Mouse (Mus musculus) hindbrain, embryonic 15.5 days (tissue): ENCODE measurements around the gene Nr2c2. TPM values are rescaled to one million over a fixed set of nuclear protein-coding genes. Genes with fewer than 3 reads are reported as not detected.

Source experiments
- ATAC-seq: fragments of 200-750 bp; cut with Nextera tagmentation; 2 replicates; pipeline ENCODE4 v1.8.0; 2017; ENCODE audit warnings: low read depth, moderate number of reproducible peaks, moderate TSS enrichment; ENCODE audit not compliant: low FRiP score
- H3K27ac ChIP-seq: fragments of 300-500 bp; sonication (generic); replicated peaks from 2 replicates; pipeline ENCODE4 v1.5.1; 2015; ENCODE audit warnings: mild to moderate bottlenecking, inconsistent platforms
- H3K27me3 ChIP-seq: fragments of 300-500 bp; sonication (generic); 2 replicates; pipeline ENCODE4 v1.6.1; 2015; ENCODE audit warnings: control low read depth, inconsistent platforms
- H3K36me3 ChIP-seq: fragments of 300-500 bp; sonication (generic); 2 replicates; pipeline ENCODE4 v1.6.1; 2015; ENCODE audit warnings: control low read depth, inconsistent platforms
- H3K4me1 ChIP-seq: fragments of 300-500 bp; sonication (generic); replicated peaks from 2 replicates; pipeline ENCODE4 v1.6.1; 2015; ENCODE audit warnings: control low read depth, inconsistent platforms
- H3K4me2 ChIP-seq: fragments of 300-500 bp; sonication (generic); 2 replicates; pipeline ENCODE4 v1.6.1; 2015; ENCODE audit warnings: moderate library complexity, mild to moderate bottlenecking, inconsistent platforms
- H3K4me3 ChIP-seq: fragments of 300-500 bp; sonication (generic); 2 replicates; pipeline ENCODE4 v1.5.1; 2015; ENCODE audit warnings: mild to moderate bottlenecking, inconsistent platforms
- H3K9ac ChIP-seq: fragments of 300-500 bp; sonication (generic); 2 replicates; pipeline ENCODE4 v1.6.1; 2015; ENCODE audit warnings: inconsistent platforms
- H3K9me3 ChIP-seq: fragments of 300-500 bp; sonication (generic); 2 replicates; pipeline ENCODE4 v1.6.1; 2016; ENCODE audit warnings: control low read depth, inconsistent platforms
- WGBS: fragments of 180-500 bp; shearing (Covaris S2); methylation state at CpG from one replicate; pipeline ENCODE4 v1.1.7; 2015; 5-methylcytosine and 5-hydroxymethylcytosine counted together
- polyA plus RNA-seq: library from polyadenylated mRNA; unstranded; fragments of >200 nt; fragmentation: Nextera tagmentation; extraction: Ambion mirVana; gene quantifications from 2 replicates; pipeline ENCODE4 v1.2.1, GENCODE M21; 2015

The Nr2c2 gene
- polyA plus RNA-seq, 1 experiment from 2014 or later = 39.4 TPM

GRCm38 (mm10) chr6:92132021-92132911 is 41.1 kb downstream of the Nr2c2 start:
- Histone ChIP-seq H3K4me2 (no peak overlapping the region), H3K4me3 (no peak overlapping the region), H3K27me3 (no peaks in the 10 kb centered on the region), H3K27ac (no peak overlapping the region), H3K9me3 (no peaks in the 10 kb centered on the region), H3K4me1 (0 out of 2 replicates have a peak, but pooled peaks cover 3% of the 10 kb centered on the region), H3K36me3 (no peaks in the 10 kb centered on the region), H3K9ac (no peak overlapping the region)
- ATAC-seq = no peak
- whole genome bisulfite sequencing = 88% methylated on average over 3 of the region's 3 CpGs

GRCm38 (mm10) chr6:92133617-92134016 is 42.4 kb downstream of the Nr2c2 start:
- Histone ChIP-seq H3K9ac (no peak overlapping the region), H3K4me1 (0 out of 2 replicates have a peak, but pooled peaks cover 3% of the 10 kb centered on the region), H3K9me3 (no peaks in the 10 kb centered on the region), H3K27ac (no peak overlapping the region), H3K36me3 (no peaks in the 10 kb centered on the region), H3K4me2 (no peak overlapping the region), H3K27me3 (no peaks in the 10 kb centered on the region), H3K4me3 (no peak overlapping the region)
- no peak for ATAC-seq
- 94% methylated on average over 2 of the region's 2 CpGs for WGBS

- ATAC-seq = no peak
These were observed 45.2 kb downstream of the Nr2c2 start for GRCm38 (mm10) chr6:92136356-92136755.

GRCm38 (mm10) chr6:92145881-92146280 is 54.7 kb downstream of the Nr2c2 start:
- Histone ChIP-seq H3K36me3 (peaks cover 23% of the 10 kb centered on the region), H3K27ac (no peak overlapping the region), H3K27me3 (no peaks in the 10 kb centered on the region), H3K9ac (no peak overlapping the region), H3K9me3 (no peaks in the 10 kb centered on the region), H3K4me1 (no peaks in the 10 kb centered on the region), H3K4me2 (no peak overlapping the region), H3K4me3 (no peak overlapping the region)
- ATAC-seq = no peak
- 96% methylated on average over 4 of the region's 4 CpGs for WGBS

More at GRCm38 (mm10) chr6:92136356-92136755, 45.2 kb downstream of the Nr2c2 start:
- 0 out of 2 replicates have a peak, but pooled peaks cover 3% of the 10 kb centered on the region for H3K4me1 ChIP-seq
- H3K9me3 ChIP-seq = no peaks in the 10 kb centered on the region
- H3K4me3 ChIP-seq = no peak overlapping the region
- no peak overlapping the region for H3K9ac ChIP-seq
- no peak overlapping the region for H3K27ac ChIP-seq
- no peak overlapping the region for H3K4me2 ChIP-seq
- WGBS = 75% methylated on average over 2 of the region's 2 CpGs
- H3K36me3 ChIP-seq = no peaks in the 10 kb centered on the region
- no peaks in the 10 kb centered on the region for H3K27me3 ChIP-seq

GRCm38 (mm10) chr6:92153774-92154173 is 62.6 kb downstream of the Nr2c2 start:
- no peak overlapping the region for H3K27ac ChIP-seq
- 80% methylated on average over 1 of the region's 1 CpGs for WGBS
- H3K4me3 ChIP-seq = no peak overlapping the region
- no peaks in the 10 kb centered on the region for H3K9me3 ChIP-seq
- no peak for ATAC-seq
- H3K36me3 ChIP-seq = peaks cover 74% of the 10 kb centered on the region
- H3K4me1 ChIP-seq = no peaks in the 10 kb centered on the region
- no peaks in the 10 kb centered on the region for H3K27me3 ChIP-seq
- H3K9ac ChIP-seq = no peak overlapping the region
- H3K4me2 ChIP-seq = no peak overlapping the region

- no peak overlapping the region for H3K9ac ChIP-seq
- no peak overlapping the region for H3K27ac ChIP-seq
- no peak overlapping the region for H3K4me3 ChIP-seq
- 94% methylated on average over 3 of the region's 3 CpGs for WGBS
- peaks cover 95% of the 10 kb centered on the region for H3K36me3 ChIP-seq
- no peaks in the 10 kb centered on the region for H3K4me1 ChIP-seq
- H3K9me3 ChIP-seq = no peaks in the 10 kb centered on the region
- H3K27me3 ChIP-seq = no peaks in the 10 kb centered on the region
- no peak for ATAC-seq
- H3K4me2 ChIP-seq = no peak overlapping the region
These were observed 67.6 kb downstream of the Nr2c2 start for GRCm38 (mm10) chr6:92158801-92159200.

- no peaks in the 10 kb centered on the region for H3K9me3 ChIP-seq
- H3K27ac ChIP-seq = no peak overlapping the region
- ATAC-seq = no peak
- no peak overlapping the region for H3K9ac ChIP-seq
- H3K4me1 ChIP-seq = no peaks in the 10 kb centered on the region
- 98% methylated on average over 1 of the region's 1 CpGs for whole genome bisulfite sequencing
- H3K36me3 ChIP-seq = peaks cover 89% of the 10 kb centered on the region
- H3K4me3 ChIP-seq = no peak overlapping the region
- no peak overlapping the region for H3K4me2 ChIP-seq
- H3K27me3 ChIP-seq = no peaks in the 10 kb centered on the region
These were observed 71.5 kb downstream of the Nr2c2 start for GRCm38 (mm10) chr6:92162724-92163123.

- Histone ChIP-seq H3K4me1 (no peaks in the 10 kb centered on the region), H3K4me2 (no peak overlapping the region), H3K27me3 (no peaks in the 10 kb centered on the region), H3K4me3 (no peak overlapping the region), H3K9ac (no peak overlapping the region), H3K36me3 (peaks cover 63% of the 10 kb centered on the region), H3K9me3 (no peaks in the 10 kb centered on the region; the same call in 1 of the 2 replicates), H3K27ac (no peak overlapping the region)
- 94% methylated on average over 1 of the region's 1 CpGs for WGBS
- ATAC-seq = no peak
These were observed 85.3 kb downstream of the Nr2c2 start for GRCm38 (mm10) chr6:92176450-92176849.

GRCm38 (mm10) chr6:92183621-92184131 is 92.5 kb downstream of the Nr2c2 start, which contains the start of gene Mrps25:
Mrps25 (minus strand) TSS chr6:92184033.
- Histone ChIP-seq H3K9me3 (no peaks in the 10 kb centered on the region; the same call in 1 of the 2 replicates), H3K27ac (peak within 1 kb of the TSS; percentile 82), H3K4me1 (peaks cover 20% of the 10 kb centered on the region), H3K9ac (peak within 1 kb of the TSS; percentile 73), H3K27me3 (no peaks in the 10 kb centered on the region), H3K4me3 (peak within 1 kb of the TSS; percentile 72), H3K36me3 (peaks cover 22% of the 10 kb centered on the region), H3K4me2 (peak within 1 kb of the TSS; percentile 59)
- peak; percentile 93 for ATAC-seq
- WGBS = under 1% methylated on average over 42 of the region's 42 CpGs

- Histone ChIP-seq H3K27ac (peak overlapping the region; percentile 82), H3K4me1 (peaks cover 20% of the 10 kb centered on the region), H3K9me3 (no peaks in the 10 kb centered on the region; the same call in 1 of the 2 replicates), H3K4me2 (peak overlapping the region; percentile 59), H3K36me3 (peaks cover 22% of the 10 kb centered on the region), H3K27me3 (no peaks in the 10 kb centered on the region), H3K4me3 (peak overlapping the region; percentile 72), H3K9ac (peak overlapping the region; percentile 73)
- WGBS = 3% methylated on average over 10 of the region's 10 CpGs
- peak; percentile 83 for ATAC-seq
These were observed 93.0 kb downstream of the Nr2c2 start for GRCm38 (mm10) chr6:92184178-92184577.

- no peak overlapping the region for H3K4me3 ChIP-seq
- 94% methylated on average over 8 of the region's 8 CpGs for WGBS
- no peak overlapping the region for H3K27ac ChIP-seq
- H3K4me1 ChIP-seq = no peaks in the 10 kb centered on the region
- H3K9me3 ChIP-seq = no peaks in the 10 kb centered on the region
- no peak overlapping the region for H3K9ac ChIP-seq
- H3K4me2 ChIP-seq = no peak overlapping the region
- ATAC-seq = no peak
- no peaks in the 10 kb centered on the region for H3K27me3 ChIP-seq
- peaks cover 65% of the 10 kb centered on the region for H3K36me3 ChIP-seq
These were observed 108.2 kb downstream of the Nr2c2 start for GRCm38 (mm10) chr6:92199414-92199813.

- Histone ChIP-seq H3K27ac (peak overlapping the region; percentile 86), H3K9me3 (no peaks in the 10 kb centered on the region), H3K4me3 (peak overlapping the region; percentile 65), H3K36me3 (peaks cover 16% of the 10 kb centered on the region), H3K4me1 (peaks cover 17% of the 10 kb centered on the region), H3K9ac (peak overlapping the region; percentile 67), H3K27me3 (no peaks in the 10 kb centered on the region), H3K4me2 (peak overlapping the region; percentile 86)
- ATAC-seq = peak; percentile 81
- under 1% methylated on average over 48 of the region's 48 CpGs for WGBS
These were observed 123.0 kb downstream of the Nr2c2 start for GRCm38 (mm10) chr6:92214055-92214772.
